Mouse (Mus musculus) gastrocnemius, postnatal 14 days (tissue): ENCODE data around the gene Mrpl55. TPM values are rescaled to one million over a fixed set of nuclear protein-coding genes. Genes with fewer than 3 reads are reported as not detected.

Experiments used
- DNase-seq: peaks from one replicate; pipeline ENCODE4 v3.0.0; 2021; ENCODE audit warnings: mixed read lengths
- intact Hi-C: fragments of 180-260 bp; cut with DNase I; formaldehyde crosslinking; loops from one replicate; pipeline ENCODE4 v1.15.1; 2025; ENCODE audit warnings: low total_unique reads
- total RNA-seq, 2 experiments: library from RNA; stranded (reverse); gene quantifications; 2 replicates each; pipeline ENCODE4 v1.2.3; 2021

Gene Mrpl55
- total RNA-seq, 2 experiments from 2014 or later = 36.6 to 44.3 TPM

GRCm38 (mm10) chr11:59224470-59224869 lies 22.2 kb downstream of the Mrpl55 start:
- no peak for DNase-seq
- intact Hi-C loops = no loop called here

GRCm38 (mm10) chr11:59225167-59225566 lies 22.9 kb downstream of the Mrpl55 start:
- intact Hi-C loops = no loop called here
- DNase-seq = no peak

DNA sequence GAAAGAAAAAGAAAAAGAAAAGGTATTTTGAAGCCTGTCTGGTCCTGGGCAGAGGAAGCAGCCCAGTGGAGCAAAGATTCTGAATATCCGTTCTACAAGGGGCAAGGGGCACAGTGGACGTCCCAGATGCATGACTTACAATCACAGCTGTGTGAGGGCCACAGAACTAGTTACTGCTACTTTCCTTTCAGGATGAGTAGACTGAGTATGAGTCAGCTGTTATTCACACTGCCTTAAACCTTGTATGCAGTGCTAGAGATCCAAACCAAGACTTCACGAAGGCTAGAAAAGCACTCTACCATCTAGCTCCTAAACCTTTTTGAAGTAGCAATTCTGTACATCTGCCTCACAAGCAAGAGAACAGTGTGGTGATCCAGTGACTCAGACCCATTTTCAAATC lies 24.0 kb downstream of the Mrpl55 start:
- no peak for DNase-seq
- intact Hi-C loops = no loop called here

DNA sequence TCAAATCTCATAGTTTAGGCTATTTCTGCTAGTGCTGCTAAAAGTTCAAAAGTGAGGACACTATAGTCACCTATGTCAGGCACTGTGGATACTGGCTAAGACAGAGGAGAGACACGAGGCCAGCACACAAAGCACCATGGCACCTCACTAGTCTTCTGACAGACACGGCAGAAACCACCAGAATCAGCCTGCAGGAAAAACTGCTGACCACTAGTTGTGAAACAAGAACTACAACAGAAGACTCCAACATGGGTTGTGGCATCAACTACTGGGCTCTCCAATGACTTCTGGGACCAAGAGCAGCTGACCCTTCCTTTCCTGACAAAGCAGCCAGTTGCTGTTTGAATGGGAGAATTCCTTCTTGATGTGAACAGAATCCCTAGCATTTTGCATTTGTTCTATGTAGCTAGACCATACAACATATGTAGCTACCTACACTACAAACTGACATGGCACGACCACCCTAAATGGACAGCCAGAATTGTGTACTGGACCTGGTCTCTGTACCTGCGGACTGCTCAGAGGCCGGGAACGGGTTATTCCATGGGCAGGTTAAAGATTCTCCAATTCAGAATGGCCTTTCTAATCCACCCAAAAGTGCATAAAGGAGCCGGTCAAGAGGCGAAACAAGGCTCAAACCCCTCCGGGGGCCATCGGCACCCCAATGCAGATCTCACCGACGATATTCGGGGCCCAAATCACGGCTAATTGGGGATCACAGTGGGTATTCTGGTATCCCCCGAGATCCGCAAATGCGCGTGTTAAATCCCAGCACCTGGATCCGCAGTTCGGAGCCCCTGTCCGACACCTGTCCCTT lies 24.7 kb downstream of the Mrpl55 start:
- DNase-seq = no peak
- intact Hi-C loops = no loop called here

- DNase-seq = no peak
- intact Hi-C loops = no loop called here
These were observed 25.4 kb downstream of the Mrpl55 start for GRCm38 (mm10) chr11:59227604-59228121.

DNA sequence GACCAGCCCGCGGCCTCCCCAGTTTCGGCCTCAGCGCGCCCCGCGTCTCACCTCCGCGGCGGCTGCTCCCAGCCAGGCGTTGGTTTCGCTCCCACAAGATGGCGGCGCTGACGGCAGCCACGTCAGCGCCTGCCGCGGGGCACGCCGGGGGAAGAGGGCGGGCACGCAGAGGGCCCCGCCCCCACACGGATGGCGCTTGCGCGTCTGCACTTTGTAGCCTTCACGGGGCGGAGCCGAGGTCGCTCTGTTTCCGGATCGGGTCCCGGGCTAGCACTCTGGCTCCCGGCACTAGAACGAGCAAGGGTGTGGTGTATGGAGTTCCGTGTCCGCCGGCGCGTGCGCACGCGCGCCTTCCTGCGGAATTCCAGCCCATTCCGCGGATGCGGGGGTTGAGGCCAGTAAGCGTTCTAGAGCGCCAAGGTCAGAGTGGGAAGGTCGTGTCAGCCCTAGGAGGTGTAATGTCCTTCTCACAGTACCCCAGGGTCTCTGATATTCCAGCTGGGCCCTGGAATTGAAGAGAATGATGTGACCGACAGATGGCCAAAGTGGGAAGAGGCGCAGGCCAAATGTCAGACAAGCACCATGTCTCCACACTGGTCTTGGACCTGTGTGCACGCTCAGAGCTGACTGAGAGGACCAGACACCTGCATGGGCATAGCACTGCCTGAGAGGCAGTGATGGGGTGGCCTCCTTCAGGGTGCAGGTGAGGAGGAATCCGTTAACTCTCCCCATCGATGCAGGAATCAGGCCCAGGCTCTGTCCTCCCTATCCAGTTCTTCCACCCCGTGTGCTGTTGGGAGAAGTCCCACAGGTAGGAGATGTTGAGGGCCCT lies 26.1 kb downstream of the Mrpl55 start, which contains the start of gene Arf1:
TSS of gene Arf1 (minus strand) at position 149 of the 832 bp plus-strand sequence.
- intact Hi-C loops = no loop called here
- peak; percentile 96 for DNase-seq

GRCm38 (mm10) chr11:59230144-59230760 lies 28.0 kb downstream of the Mrpl55 start:
- intact Hi-C loops = loop anchor here (2.0 to 10.0 kb wide), 2 partner anchors 69 to 255 kb away; no protein-coding TSS in a partner anchor
- peak; percentile 56 for DNase-seq

- intact Hi-C loops = loop anchor here (10.0 kb wide), 1 partner anchor 252 kb away; no protein-coding TSS in a partner anchor
- no peak for DNase-seq
These were observed 30.5 kb downstream of the Mrpl55 start for GRCm38 (mm10) chr11:59232797-59233196.

GRCm38 (mm10) chr11:59238525-59239427 lies 36.5 kb downstream of the Mrpl55 start:
- peak; percentile 53 for DNase-seq
- intact Hi-C loops = loop anchor here (10.0 kb wide), 1 partner anchor 246 kb away; no protein-coding TSS in a partner anchor

DNA sequence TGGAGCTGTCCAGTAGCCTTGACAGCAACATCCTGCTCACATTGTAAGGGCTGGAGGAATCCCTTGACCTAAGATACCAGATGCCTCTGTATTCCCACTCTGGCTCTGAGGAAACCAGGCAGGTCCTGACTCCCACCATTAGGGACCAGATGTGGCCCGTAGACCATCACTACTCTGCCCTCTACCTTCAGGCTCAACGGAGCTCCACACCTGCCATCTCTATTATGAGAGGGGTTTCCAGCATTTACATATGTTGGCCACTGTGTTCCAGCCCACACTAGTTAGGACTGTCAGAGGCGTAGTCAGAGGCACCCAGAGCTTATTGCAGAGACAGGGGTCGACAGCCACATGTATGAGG lies 37.1 kb downstream of the Mrpl55 start:
- intact Hi-C loops = loop anchor here (10.0 kb wide), 1 partner anchor 245 kb away; no protein-coding TSS in a partner anchor
- DNase-seq = no peak

DNA sequence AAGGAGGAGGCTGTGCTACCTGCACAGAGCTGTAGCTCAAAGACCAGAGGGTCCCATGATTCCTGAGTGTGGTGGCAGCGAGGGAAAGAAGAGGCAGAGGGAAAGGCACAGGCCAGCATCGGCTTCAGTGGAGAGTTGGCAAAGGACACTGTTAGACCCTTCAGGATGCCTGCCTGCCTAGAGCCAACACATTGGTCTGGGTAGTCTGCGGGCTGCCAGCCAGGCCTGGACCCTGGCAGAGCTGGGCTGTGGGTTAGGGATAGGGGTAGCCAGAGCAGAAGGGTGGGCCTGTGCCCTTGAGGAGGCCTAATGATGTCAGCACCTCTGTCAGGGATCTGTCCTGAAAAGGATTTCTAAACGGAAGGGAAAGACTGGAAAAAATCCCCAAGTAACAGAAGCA lies 37.5 kb downstream of the Mrpl55 start:
- DNase-seq = no peak
- intact Hi-C loops = loop anchor here (2.0 to 10.0 kb wide), 2 partner anchors 51 to 245 kb away; partner anchors contain the start of gene Wnt3a

- DNase-seq = no peak
- intact Hi-C loops = loop anchor here (2.0 kb wide), 1 partner anchor 49 kb away; the partner anchor contains the start of gene Wnt3a
These were observed 39.6 kb downstream of the Mrpl55 start for GRCm38 (mm10) chr11:59241841-59242240.

- DNase-seq = no peak
These were observed 41.6 kb downstream of the Mrpl55 start for GRCm38 (mm10) chr11:59243856-59244255.

DNA sequence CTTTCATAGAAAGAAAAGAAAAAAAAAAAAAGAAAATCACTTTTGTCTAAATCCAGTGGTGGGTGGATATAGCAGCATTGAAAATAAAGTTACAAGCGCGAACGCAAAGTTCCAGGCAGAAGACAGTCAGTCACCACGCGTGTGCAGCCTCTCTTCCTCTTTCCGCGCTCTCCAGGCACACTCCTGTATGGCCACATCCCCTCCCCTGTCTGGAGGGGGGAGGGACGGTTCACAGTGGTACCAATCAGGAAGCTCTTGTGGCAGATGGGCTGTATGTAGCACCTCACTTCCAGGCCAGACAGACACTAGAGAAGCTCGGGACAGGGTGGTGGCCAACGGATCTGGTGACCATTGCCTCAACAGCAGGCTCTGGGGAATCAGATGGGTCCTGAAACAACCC lies 45.8 kb downstream of the Mrpl55 start:
- DNase-seq = no peak
- intact Hi-C loops = no loop called here

More at GRCm38 (mm10) chr11:59243856-59244255, 41.6 kb downstream of the Mrpl55 start:
- intact Hi-C loops = no loop called here

Other genes with a start within 250 kb of the Mrpl55 start
- gene Hist3h2a, start 247.8 kb upstream of the Mrpl55 start, total RNA-seq = 10 to 100 TPM; 15.1 to 16.8 TPM
- gene Trim17, start 247.8 kb upstream of the Mrpl55 start, total RNA-seq = under 1 TPM in 1 of 2 experiments, not detected in 1; 0.29 TPM
- gene Trim11, start 224.4 kb upstream of the Mrpl55 start, total RNA-seq = 1 to 10 TPM; 9.3 to 9.6 TPM
- gene Obscn, start 66.1 kb upstream of the Mrpl55 start, total RNA-seq = 100 to 1,000 TPM; 708 to 848 TPM
- 10 to 100 TPM in 1 of 2 experiments, 1 to 10 TPM in 1; 7.7 to 10.6 TPM for gene Iba57, start 38.7 kb upstream of the Mrpl55 start, total RNA-seq
- under 1 TPM; 0.27 to 0.62 TPM for gene Gjc2, start 19.3 kb upstream of the Mrpl55 start, total RNA-seq
- gene Guk1, start 10.3 kb upstream of the Mrpl55 start, total RNA-seq = 10 to 100 TPM; 17.1 to 20.2 TPM
- 1 to 10 TPM; 4.1 to 4.6 TPM for gene 2310033P09Rik, start 5.8 kb downstream of the Mrpl55 start, total RNA-seq
- gene Arf1, start 25.8 kb downstream of the Mrpl55 start, total RNA-seq = 100 to 1,000 TPM; 195 to 207 TPM
- not detected for gene Wnt3a, start 88.3 kb downstream of the Mrpl55 start, total RNA-seq
- gene Wnt9a, start 104.4 kb downstream of the Mrpl55 start, total RNA-seq = 1 to 10 TPM; 8.8 to 9.8 TPM
- under 1 TPM in 1 of 2 experiments, not detected in 1; 0.23 TPM for gene Prss38, start 173.2 kb downstream of the Mrpl55 start, total RNA-seq
- 1 to 10 TPM; 6.4 to 7.3 TPM for gene Jmjd4, start 247.6 kb downstream of the Mrpl55 start, total RNA-seq
- gene Snap47, start 248.7 kb downstream of the Mrpl55 start, total RNA-seq = 10 to 100 TPM; 24.3 to 27.0 TPM